Mouse (Mus musculus): Measurements from ENCODE around the gene Gm8122. TPM values are rescaled to one million over a fixed set of nuclear protein-coding genes. Genes with fewer than 3 reads are reported as not detected.

Gene Gm8122
- polyA plus RNA-seq (2012; rRNA removed) = not detected in 2 replicates

GRCm38 (mm10) chr14:43235204-43235603 is at the start of gene Gm8122:
Gm8122 (minus strand) TSS chr14:43235304.

GRCm38 (mm10) chr14:43274986-43275511 is 39.9 kb upstream of the Gm8122 start, which contains the start of gene Gm9732:
Gm9732 (plus strand) TSS chr14:43275036.

GRCm38 (mm10) chr14:43258349-43258748 is 23.2 kb upstream of the Gm8122 start, which contains the start of gene Gm8126:
Gm8126 (plus strand) TSS chr14:43258649.

Other genes with a start within 250 kb of the Gm8122 start
- not detected in 2 replicates for gene Gm8082, start 241.7 kb downstream of the Gm8122 start, polyA plus RNA-seq (2012; rRNA removed)
- gene Gm10376, start 219.7 kb downstream of the Gm8122 start, polyA plus RNA-seq (2012; rRNA removed) = not detected in 2 replicates
- not detected in 2 replicates for gene Gm8094, start 158.7 kb downstream of the Gm8122 start, polyA plus RNA-seq (2012; rRNA removed)
- gene Gm8104, start 134.7 kb downstream of the Gm8122 start, polyA plus RNA-seq (2012; rRNA removed) = not detected in 2 replicates
- gene Gm7233, start 55.4 kb downstream of the Gm8122 start, polyA plus RNA-seq (2012; rRNA removed) = not detected in 2 replicates
- gene Gm8126, start 23.3 kb upstream of the Gm8122 start, polyA plus RNA-seq (2012; rRNA removed) = not detected in 2 replicates
- not detected in 2 replicates for gene Gm9732, start 39.7 kb upstream of the Gm8122 start, polyA plus RNA-seq (2012; rRNA removed)
- not detected in 2 replicates for gene Gm8127, start 58.5 kb upstream of the Gm8122 start, polyA plus RNA-seq (2012; rRNA removed)
- gene 1700001F09Rik, start 112.5 kb upstream of the Gm8122 start, polyA plus RNA-seq (2012; rRNA removed) = not detected in 2 replicates
- gene Gm8138, start 181.0 kb upstream of the Gm8122 start, polyA plus RNA-seq (2012; rRNA removed) = not detected in 2 replicates

All from liver, embryonic 18 days (tissue).